Mouse (Mus musculus): ENCODE measurements around the gene Top2a. TPM values are rescaled to one million over a fixed set of nuclear protein-coding genes. Genes with fewer than 3 reads are reported as not detected.
A peak's percentile ranks its signal among the peaks of the same experiment; 100 is the strongest.

Top2a gene
- polyA plus RNA-seq (2016; fragmentation: Nextera tagmentation; extraction: Ambion mirVana) = 291 and 354 TPM in 2 replicates

DNA sequence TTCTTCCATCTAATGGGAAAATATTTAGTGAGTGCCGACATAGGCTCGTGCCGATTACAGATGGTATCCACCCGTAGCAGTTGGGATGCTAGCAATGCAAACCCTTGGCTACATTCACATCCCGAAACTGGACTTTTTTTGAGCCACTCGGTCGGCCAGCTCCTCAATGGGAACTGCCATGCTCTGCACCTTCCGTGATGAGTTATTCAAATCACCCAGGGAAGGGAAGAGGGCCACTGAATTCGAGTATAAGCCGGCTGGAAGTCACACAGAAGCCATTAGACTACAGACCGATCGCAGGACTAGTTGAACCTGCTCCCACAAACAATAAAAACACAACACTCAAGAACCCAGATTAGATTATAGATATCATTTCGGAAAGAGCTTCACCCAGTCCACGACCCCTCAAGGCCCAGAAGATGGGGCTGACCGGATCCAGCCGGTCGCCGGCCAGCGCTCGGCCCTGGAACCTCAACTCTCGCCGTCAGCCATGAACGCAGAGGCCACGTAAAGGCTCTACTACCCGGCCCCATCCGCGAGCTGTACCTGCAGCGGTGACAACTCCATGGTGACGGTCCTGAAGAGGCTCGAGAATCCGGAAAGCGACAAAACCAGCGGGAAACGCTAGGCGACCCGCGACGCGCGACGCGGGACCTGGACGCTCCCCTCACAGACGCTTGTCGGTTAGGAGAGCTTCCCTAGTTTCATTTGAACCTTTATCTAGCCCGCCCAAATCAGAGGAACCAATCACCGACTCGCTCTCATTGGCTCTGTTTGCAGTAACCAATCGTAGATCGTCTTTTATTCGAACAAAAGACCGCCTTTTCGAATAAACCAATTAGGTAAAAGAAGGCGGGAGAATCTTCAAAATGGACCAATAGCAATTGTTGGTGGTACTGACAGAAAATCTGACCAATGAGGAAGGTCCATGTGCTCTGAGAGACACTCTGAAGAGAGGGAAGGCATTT is at the start of gene Top2a:
Gene Top2a (minus strand): TSS at position 690 of the 968 bp plus-strand sequence.
- Histone ChIP-seq H3K27me3 (ENCODE audit: low read depth, poor library complexity, severe bottlenecking) (no peaks in the 10 kb centered on the region), H3K27ac (peak within 1 kb of the TSS; percentile 95), H3K9me3 (replicated peaks) (no peaks in the 10 kb centered on the region), H3K4me3 (peak within 1 kb of the TSS; percentile 81), H3K36me3 (peaks cover 39% of the 10 kb centered on the region), H3K4me1 (peaks cover 15% of the 10 kb centered on the region)
- under 1% methylated on average over 54 of the region's 54 CpGs for WGBS
- DNase-seq (ENCODE audit: low spot score) = peak; percentile 93

DNA sequence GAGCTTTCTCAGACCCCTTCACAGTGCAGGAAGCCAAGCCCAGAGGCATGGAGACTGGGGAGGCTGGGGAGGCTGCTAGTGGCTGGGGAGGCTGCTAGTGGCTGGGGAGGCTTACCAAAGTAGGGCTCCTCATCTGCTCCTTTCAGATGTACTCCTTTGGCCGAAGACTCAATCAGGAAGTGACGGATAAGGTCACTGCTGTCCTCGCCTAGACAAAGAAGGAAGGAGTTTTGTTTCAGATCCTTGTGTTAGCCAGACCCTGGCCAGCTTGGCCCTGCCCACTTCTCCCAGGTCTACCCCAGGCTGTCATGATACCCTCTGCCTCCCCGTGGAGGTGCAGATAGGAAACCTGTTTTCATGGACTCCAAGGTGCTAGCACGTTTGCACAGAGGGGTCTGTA is 49.8 kb upstream of the Top2a start:
- H3K36me3 ChIP-seq = no peaks in the 10 kb centered on the region
- no peak for DNase-seq (ENCODE audit: low spot score)
- peaks cover 85% of the 10 kb centered on the region for H3K4me1 ChIP-seq
- 53% methylated on average over 5 of the region's 5 CpGs for WGBS
- H3K4me3 ChIP-seq = no peak overlapping the region
- H3K27me3 ChIP-seq (ENCODE audit: low read depth, poor library complexity, severe bottlenecking) = no peaks in the 10 kb centered on the region
- H3K9me3 ChIP-seq (replicated peaks) = no peaks in the 10 kb centered on the region
- peak overlapping the region; percentile 85 for H3K27ac ChIP-seq

GRCm38 (mm10) chr11:99071866-99072265 is 47.9 kb upstream of the Top2a start:
- peaks cover 91% of the 10 kb centered on the region for H3K4me1 ChIP-seq
- H3K36me3 ChIP-seq = peaks cover 4% of the 10 kb centered on the region; the same call in 1 of the 2 replicates
- H3K9me3 ChIP-seq (replicated peaks) = no peaks in the 10 kb centered on the region
- H3K4me3 ChIP-seq = peak overlapping the region; percentile 24
- 2% methylated on average over 6 of the region's 6 CpGs for WGBS
- peak overlapping the region; percentile 85 for H3K27ac ChIP-seq
- no peaks in the 10 kb centered on the region for H3K27me3 ChIP-seq (ENCODE audit: low read depth, poor library complexity, severe bottlenecking)
- DNase-seq (ENCODE audit: low spot score) = peak; percentile 94

DNA sequence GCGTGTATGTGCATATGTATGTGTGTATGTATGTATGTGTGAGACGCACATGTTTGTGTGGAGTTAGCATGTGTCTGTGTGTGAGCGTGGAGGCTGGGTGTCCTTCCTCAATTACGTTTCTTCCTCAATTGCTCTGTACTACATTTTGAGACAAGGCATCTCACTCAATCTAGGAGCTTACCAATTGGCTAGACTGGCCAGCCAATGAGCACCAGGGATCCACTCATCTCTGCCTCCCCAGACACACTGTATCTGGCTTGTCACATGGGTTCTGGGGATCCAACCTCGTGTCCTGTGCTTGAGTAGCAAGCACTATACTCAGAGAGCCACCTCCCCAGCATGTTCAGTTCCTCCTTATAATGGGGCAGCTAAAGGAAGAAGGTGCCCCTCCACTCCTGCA is 44.5 kb upstream of the Top2a start:
- WGBS = 89% methylated on average over 5 of the region's 5 CpGs
- Histone ChIP-seq H3K4me1 (peaks cover 84% of the 10 kb centered on the region), H3K4me3 (no peak overlapping the region), H3K36me3 (peaks cover 6% of the 10 kb centered on the region; the same call in 1 of the 2 replicates), H3K27ac (peak overlapping the region; percentile 85), H3K27me3 (ENCODE audit: low read depth, poor library complexity, severe bottlenecking) (no peaks in the 10 kb centered on the region), H3K9me3 (replicated peaks) (no peaks in the 10 kb centered on the region)
- no peak for DNase-seq (ENCODE audit: low spot score)

- H3K27ac ChIP-seq = peak overlapping the region; percentile 85
- WGBS = 84% methylated on average over 8 of the region's 8 CpGs
- no peaks in the 10 kb centered on the region for H3K27me3 ChIP-seq (ENCODE audit: low read depth, poor library complexity, severe bottlenecking)
- peaks cover 84% of the 10 kb centered on the region for H3K4me1 ChIP-seq
- H3K9me3 ChIP-seq (replicated peaks) = no peaks in the 10 kb centered on the region
- no peak overlapping the region for H3K4me3 ChIP-seq
- DNase-seq (ENCODE audit: low spot score) = no peak
- H3K36me3 ChIP-seq = peaks cover 6% of the 10 kb centered on the region; the same call in 1 of the 2 replicates
Measured at GRCm38 (mm10) chr11:99067591-99067990, 43.6 kb upstream of the Top2a start.

DNA sequence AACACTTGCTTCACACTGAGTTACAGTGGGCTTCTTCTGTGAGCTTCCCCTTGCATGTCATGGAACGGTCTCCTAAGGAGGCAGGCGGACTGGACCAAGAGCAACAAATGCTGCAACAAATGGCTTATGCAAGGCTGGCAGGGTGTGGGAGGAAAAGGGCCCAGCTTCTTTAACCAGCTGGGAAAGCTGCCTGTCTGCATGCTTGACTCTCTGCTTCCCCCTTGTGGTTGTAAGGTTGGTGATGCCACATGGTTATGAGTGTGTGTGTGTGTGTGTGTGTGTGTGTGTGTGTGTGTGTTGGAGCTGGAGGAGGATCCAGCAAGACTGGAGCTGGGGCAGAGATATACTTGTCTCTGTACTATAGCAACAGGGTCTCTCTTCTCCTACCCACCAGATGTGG is 42.0 kb upstream of the Top2a start:
- 25% methylated on average over 2 of the region's 2 CpGs for WGBS
- Histone ChIP-seq H3K9me3 (replicated peaks) (no peaks in the 10 kb centered on the region), H3K27me3 (ENCODE audit: low read depth, poor library complexity, severe bottlenecking) (no peaks in the 10 kb centered on the region), H3K4me3 (0 out of 2 replicates have a peak overlapping the region, but pooled peaks have one; percentile 9), H3K36me3 (peaks cover 6% of the 10 kb centered on the region; the same call in 1 of the 2 replicates), H3K4me1 (peaks cover 81% of the 10 kb centered on the region), H3K27ac (peak overlapping the region; percentile 80)
- peak; percentile 81 for DNase-seq (ENCODE audit: low spot score)

DNA sequence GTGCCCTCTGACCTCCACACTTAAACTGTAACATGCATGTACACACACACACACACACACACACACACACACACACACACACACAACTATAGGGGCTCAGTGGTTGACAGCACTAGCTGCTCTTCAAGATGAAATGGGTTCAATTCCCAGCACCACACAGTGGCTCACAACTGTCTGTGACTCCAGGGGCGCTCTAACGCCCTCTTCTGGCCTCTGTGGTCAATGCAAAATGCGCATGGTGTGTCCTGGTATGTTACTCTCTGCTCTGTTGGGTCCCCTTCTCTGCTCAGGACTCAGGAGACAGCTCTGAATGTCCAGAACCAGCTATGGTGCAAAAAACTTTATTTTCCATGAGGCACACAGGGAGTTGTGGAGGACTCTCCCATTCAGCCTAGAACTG is 41.4 kb upstream of the Top2a start:
- Histone ChIP-seq H3K4me3 (0 out of 2 replicates have a peak overlapping the region, but pooled peaks have one; percentile 9), H3K4me1 (peaks cover 81% of the 10 kb centered on the region)
- 77% methylated on average over 3 of the region's 3 CpGs for WGBS

DNA sequence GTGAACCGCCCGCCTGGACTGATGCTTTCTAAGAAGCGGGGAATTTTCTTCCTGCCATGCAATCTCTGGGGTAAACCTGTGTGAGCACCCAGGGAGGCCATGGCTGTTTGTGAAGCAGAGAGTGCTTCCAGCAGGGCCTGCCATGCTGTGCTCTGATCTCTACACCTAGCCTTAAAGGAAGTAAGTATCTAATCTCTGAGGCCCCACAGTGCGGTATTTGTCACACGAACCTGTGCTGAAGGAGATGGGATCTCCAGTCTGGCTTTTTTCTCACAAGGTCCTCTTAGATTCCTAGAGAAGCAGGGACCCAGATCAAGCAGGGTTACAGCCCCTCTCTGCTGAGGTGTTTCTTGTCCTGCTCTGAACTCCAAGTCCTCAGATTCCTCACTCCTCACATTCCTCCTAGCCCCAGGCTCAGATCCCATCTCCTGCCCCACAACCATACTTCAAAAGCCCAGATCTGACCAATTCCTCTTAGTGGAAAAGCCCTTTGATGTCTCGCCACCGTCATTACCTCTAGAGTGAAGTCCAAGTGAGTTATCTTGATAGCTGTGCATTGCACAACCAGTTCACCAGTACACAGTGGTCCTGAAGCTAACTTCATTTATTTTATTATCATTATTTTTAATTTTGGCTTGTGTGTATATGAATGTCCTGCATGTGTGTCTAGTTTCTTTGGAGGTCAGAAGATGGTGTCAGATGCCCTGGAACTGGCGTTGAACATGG is 39.6 kb upstream of the Top2a start:
- peak overlapping the region; percentile 79 for H3K27ac ChIP-seq
- H3K27me3 ChIP-seq (ENCODE audit: low read depth, poor library complexity, severe bottlenecking) = no peaks in the 10 kb centered on the region
- WGBS = 22% methylated on average over 8 of the region's 8 CpGs
- peaks cover 6% of the 10 kb centered on the region; the same call in 1 of the 2 replicates for H3K36me3 ChIP-seq
- no peak for DNase-seq (ENCODE audit: low spot score)
- H3K9me3 ChIP-seq (replicated peaks) = no peaks in the 10 kb centered on the region
- H3K4me1 ChIP-seq = peaks cover 69% of the 10 kb centered on the region
- H3K4me3 ChIP-seq = no peak overlapping the region

More for the DNA sequence above, 41.4 kb upstream of the Top2a start:
- no peak for DNase-seq (ENCODE audit: low spot score)
- Histone ChIP-seq H3K36me3 (peaks cover 6% of the 10 kb centered on the region; the same call in 1 of the 2 replicates), H3K9me3 (replicated peaks) (no peaks in the 10 kb centered on the region), H3K27me3 (ENCODE audit: low read depth, poor library complexity, severe bottlenecking) (no peaks in the 10 kb centered on the region), H3K27ac (peak overlapping the region; percentile 80)

- no peaks in the 10 kb centered on the region for H3K27me3 ChIP-seq (ENCODE audit: low read depth, poor library complexity, severe bottlenecking)
- 0 out of 2 replicates have a peak, but pooled peaks cover 6% of the 10 kb centered on the region for H3K36me3 ChIP-seq
- no peaks in the 10 kb centered on the region for H3K9me3 ChIP-seq (replicated peaks)
- no peak overlapping the region for H3K4me3 ChIP-seq
- no peak for DNase-seq (ENCODE audit: low spot score)
- WGBS = 86% methylated on average over 7 of the region's 7 CpGs
- peaks cover 60% of the 10 kb centered on the region for H3K4me1 ChIP-seq
- peak overlapping the region; percentile 79 for H3K27ac ChIP-seq
Measured at GRCm38 (mm10) chr11:99062661-99063060, 38.7 kb upstream of the Top2a start.

DNA sequence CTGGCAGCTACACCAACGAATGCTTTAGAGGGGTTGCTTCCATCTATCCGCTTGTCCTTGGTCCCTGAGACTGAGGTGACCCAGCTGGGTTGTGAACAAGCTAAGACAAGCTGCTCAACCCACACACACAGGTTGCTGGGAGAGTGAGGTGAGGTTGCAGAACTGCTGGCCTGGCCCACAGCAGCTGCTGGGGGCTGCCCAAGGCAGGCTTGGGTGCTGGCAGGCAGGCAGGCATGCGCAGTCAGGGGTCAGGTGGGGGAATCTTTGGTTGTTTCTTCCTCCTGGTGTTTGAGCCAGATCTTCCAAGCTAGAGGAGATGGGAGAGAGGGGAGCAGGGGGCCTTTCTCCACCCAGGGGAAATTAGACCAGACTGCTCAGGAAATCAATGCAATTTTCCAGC is 36.4 kb upstream of the Top2a start:
- WGBS = 81% methylated on average over 3 of the region's 3 CpGs

DNA sequence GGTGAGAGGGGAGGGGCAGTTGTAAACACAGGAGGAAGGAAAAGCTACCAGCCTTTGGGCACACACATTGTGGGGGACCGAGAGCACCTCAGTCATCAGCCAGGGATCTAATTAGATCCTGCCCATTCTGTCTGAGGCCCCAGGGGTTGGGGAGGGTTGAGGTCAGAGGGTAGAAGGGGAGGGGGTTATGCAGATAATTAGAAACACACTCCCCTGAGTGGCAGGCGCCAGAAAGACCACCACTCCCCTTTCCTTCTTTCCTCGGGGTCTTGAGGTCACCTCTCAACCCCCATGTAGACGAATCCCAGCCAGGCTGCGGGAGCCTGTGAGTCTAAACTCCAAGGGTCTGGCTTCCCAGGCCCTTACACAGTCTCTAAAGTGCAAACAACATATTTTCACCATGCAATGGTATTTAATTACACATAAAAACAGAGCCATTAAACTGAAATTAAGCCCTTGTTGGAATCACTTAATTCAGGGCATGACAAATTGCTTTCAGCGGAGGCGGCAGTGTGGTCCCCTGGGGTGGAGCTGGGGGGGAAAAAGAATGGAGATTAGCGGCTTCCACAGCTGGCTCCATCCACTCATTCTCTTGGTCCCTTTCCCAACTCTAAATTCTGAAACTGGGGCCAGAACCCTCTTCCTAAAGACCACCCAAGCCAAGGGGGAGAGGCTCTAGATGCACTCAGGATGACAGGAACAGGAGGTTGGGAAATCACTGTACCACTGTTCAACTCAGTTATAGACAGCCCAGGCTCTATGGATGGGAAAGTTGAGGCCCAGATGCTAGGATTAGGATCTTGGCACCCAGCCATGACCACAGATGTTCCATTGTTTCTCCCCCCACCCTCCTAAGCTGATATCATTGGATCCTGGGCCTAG is 31.8 kb upstream of the Top2a start:
- Histone ChIP-seq H3K4me1 (peaks cover 63% of the 10 kb centered on the region), H3K36me3 (peaks cover 39% of the 10 kb centered on the region), H3K27me3 (ENCODE audit: low read depth, poor library complexity, severe bottlenecking) (no peaks in the 10 kb centered on the region), H3K4me3 (peak overlapping the region; percentile 24), H3K9me3 (replicated peaks) (no peaks in the 10 kb centered on the region), H3K27ac (peak overlapping the region; percentile 85)
- 1% methylated on average over 8 of the region's 8 CpGs for WGBS
- DNase-seq (ENCODE audit: low spot score) = peak; percentile 84

More for the DNA sequence above, 36.4 kb upstream of the Top2a start:
- no peak for DNase-seq (ENCODE audit: low spot score)
- H3K27me3 ChIP-seq (ENCODE audit: low read depth, poor library complexity, severe bottlenecking) = no peaks in the 10 kb centered on the region
- H3K4me1 ChIP-seq = peaks cover 63% of the 10 kb centered on the region
- peak overlapping the region; percentile 67 for H3K27ac ChIP-seq
- H3K9me3 ChIP-seq (replicated peaks) = no peaks in the 10 kb centered on the region
- no peak overlapping the region for H3K4me3 ChIP-seq
- H3K36me3 ChIP-seq = 0 out of 2 replicates have a peak, but pooled peaks cover 3% of the 10 kb centered on the region

GRCm38 (mm10) chr11:99055143-99055542 is 31.2 kb upstream of the Top2a start:
- Histone ChIP-seq H3K4me1 (peaks cover 56% of the 10 kb centered on the region), H3K4me3 (peak overlapping the region; percentile 24), H3K27me3 (ENCODE audit: low read depth, poor library complexity, severe bottlenecking) (no peaks in the 10 kb centered on the region), H3K27ac (peak overlapping the region; percentile 85), H3K9me3 (replicated peaks) (no peaks in the 10 kb centered on the region), H3K36me3 (peaks cover 46% of the 10 kb centered on the region)
- 30% methylated on average over 4 of the region's 4 CpGs for WGBS
- no peak for DNase-seq (ENCODE audit: low spot score)
